Mouse (Mus musculus): Measurements from ENCODE around the gene Psme1. TPM values are rescaled to one million over a fixed set of nuclear protein-coding genes. Genes with fewer than 3 reads are reported as not detected.

Psme1 gene
- polyA plus RNA-seq, 1 experiment from 2014 or later: 200 TPM

DNA sequence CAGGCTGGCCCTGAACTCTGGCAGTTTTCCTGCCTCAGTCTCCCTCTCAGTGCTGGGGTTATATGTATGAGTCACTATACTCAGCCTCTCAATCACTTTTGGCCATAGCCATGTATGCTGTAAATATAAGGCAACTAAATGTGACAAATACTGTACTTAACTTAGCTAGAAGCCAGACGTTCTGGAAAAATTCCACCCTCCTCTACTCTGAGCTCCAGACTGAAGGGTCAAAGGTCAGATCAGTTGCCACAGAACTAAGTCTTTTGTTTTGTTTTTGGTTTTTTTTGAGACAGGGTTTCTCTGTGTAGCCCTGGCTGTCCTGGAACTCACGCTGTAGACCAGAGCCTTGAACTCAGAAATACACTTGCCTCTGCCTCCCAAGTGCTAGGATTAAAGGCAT, 38.0 kb downstream of the Psme1 start:
- Histone ChIP-seq H3K4me1 (replicated peaks; ENCODE audit: control insufficient read depth, insufficient read depth, low read length) (no peaks in the 10 kb centered on the region; the same call in 1 of the 2 replicates), H3K27ac (ENCODE audit: low read depth) (no peak overlapping the region), H3K27me3 (replicated peaks; ENCODE audit: control insufficient read depth, insufficient read depth, low read length) (no peaks in the 10 kb centered on the region), H3K4me2 (ENCODE audit: low read length) (no peak overlapping the region), H3K4me3 (ENCODE audit: low read depth, low read length) (no peak overlapping the region), H3K9me3 (ENCODE audit: control insufficient read depth, low read length) (no peaks in the 10 kb centered on the region), H3K9ac (ENCODE audit: low read length) (no peak overlapping the region), H3K36me3 (ENCODE audit: control insufficient read depth, insufficient read depth, low read length) (no peaks in the 10 kb centered on the region)
- DNase-seq (ENCODE audit: low spot score) (no peak), ATAC-seq (replicated peaks; ENCODE audit: low FRiP score, low TSS enrichment, low read depth) (no peak)
- 44% methylated on average over 2 of the region's 2 CpGs for WGBS

DNA sequence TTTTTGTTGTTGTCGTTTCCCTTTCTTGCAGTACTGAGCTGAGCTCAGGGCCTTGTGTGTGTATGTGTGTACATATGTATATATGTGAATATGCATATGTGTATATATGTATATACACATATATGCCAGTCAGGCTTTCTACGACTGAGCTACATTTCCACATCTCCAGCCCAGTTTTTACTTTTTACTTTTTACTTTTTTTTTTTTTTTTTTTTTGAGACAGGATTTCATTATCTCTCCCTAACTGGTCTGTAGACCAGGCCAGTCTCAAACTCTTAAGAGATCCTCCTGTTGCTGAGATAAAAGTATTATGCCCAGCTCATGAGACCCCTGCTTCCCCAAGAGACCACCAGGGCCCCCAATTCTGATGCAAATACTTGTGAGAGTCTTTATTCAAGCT, 38.9 kb downstream of the Psme1 start:
- ATAC-seq (replicated peaks; ENCODE audit: low FRiP score, low TSS enrichment, low read depth) (no peak), DNase-seq (ENCODE audit: low spot score) (no peak)
- no peak overlapping the region for H3K4me3 ChIP-seq (ENCODE audit: low read depth, low read length)
- no peak overlapping the region for H3K4me2 ChIP-seq (ENCODE audit: low read length)
- H3K4me1 ChIP-seq (replicated peaks; ENCODE audit: control insufficient read depth, insufficient read depth, low read length): no peaks in the 10 kb centered on the region; the same call in 1 of the 2 replicates
- no peak overlapping the region for H3K27ac ChIP-seq (ENCODE audit: low read depth)
- 81% methylated on average over 2 of the region's 2 CpGs for WGBS
- no peaks in the 10 kb centered on the region for H3K27me3 ChIP-seq (replicated peaks; ENCODE audit: control insufficient read depth, insufficient read depth, low read length)
- no peaks in the 10 kb centered on the region for H3K36me3 ChIP-seq (ENCODE audit: control insufficient read depth, insufficient read depth, low read length)
- no peak overlapping the region for H3K9ac ChIP-seq (ENCODE audit: low read length)
- H3K9me3 ChIP-seq (ENCODE audit: control insufficient read depth, low read length): no peaks in the 10 kb centered on the region

DNA sequence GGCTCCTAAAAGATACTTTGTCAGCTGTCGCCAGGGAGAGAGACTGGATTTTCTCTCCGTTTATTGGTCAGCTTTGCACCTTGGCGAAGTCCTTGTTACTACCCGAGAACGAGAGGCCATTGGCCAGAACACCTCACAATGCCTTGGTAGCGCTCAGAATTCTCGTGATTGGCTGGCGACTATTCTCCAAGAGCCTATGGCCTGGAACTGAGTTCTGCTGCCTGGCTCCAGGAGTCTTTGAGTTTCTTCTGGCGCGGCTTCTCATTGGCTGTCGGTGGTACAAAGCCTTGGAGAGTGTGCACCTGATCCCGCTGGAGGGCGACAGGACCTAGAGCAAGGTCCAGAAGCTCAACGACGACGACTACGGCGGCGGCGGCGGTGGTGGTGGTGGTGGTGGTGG, 39.9 kb downstream of the Psme1 start, which contains the start of gene Rec8:
TSS of gene Rec8 (plus strand) at position 216 of the 400 bp plus-strand sequence.
- Histone ChIP-seq H3K4me2 (ENCODE audit: low read length) (peak within 1 kb of the TSS; percentile 43), H3K36me3 (ENCODE audit: control insufficient read depth, insufficient read depth, low read length) (no peaks in the 10 kb centered on the region), H3K27me3 (replicated peaks; ENCODE audit: control insufficient read depth, insufficient read depth, low read length) (no peaks in the 10 kb centered on the region), H3K9ac (ENCODE audit: low read length) (no peak within 1 kb of the TSS), H3K4me3 (ENCODE audit: low read depth, low read length) (peak within 1 kb of the TSS; percentile 25), H3K27ac (ENCODE audit: low read depth) (no peak within 1 kb of the TSS), H3K9me3 (ENCODE audit: control insufficient read depth, low read length) (no peaks in the 10 kb centered on the region), H3K4me1 (replicated peaks; ENCODE audit: control insufficient read depth, insufficient read depth, low read length) (no peaks in the 10 kb centered on the region; the same call in 1 of the 2 replicates)
- peak; percentile 66 for DNase-seq (ENCODE audit: low spot score)
- peak; percentile 88 for ATAC-seq (replicated peaks; ENCODE audit: low FRiP score, low TSS enrichment, low read depth)
- WGBS: 8% methylated on average over 21 of the region's 21 CpGs

DNA sequence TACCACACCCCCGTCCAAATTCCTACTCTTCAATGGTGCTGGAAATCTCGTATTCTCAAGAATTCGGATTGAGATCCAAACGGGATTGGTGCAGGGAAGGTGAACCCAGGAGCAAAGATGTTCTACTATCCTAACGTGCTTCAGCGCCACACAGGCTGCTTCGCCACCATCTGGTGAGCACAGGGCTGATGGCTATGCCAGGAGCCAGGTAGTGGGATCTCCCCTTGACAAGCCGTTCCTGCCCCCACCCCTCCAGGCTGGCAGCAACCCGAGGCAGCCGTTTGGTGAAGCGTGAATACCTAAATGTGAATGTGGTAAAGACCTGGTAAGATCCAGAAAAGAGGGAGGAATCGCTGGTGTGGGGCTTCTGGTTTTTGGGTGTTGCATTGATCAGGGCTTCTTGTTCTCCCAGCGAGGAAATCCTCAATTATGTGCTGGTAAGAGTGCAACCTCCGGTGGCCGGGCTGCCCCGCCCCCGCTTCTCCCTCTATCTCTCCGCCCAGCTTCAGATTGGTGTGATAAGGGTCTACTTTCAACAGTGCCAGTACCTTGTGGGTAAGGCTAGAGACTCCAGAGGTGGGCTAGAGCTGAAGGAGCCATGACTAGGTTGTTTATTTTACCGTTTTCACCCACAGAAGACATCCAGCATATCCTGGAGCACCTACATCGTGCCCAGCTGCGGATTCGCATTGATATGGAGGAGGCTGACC, 40.7 kb downstream of the Psme1 start:
- Histone ChIP-seq H3K4me1 (replicated peaks; ENCODE audit: control insufficient read depth, insufficient read depth, low read length) (no peaks in the 10 kb centered on the region; the same call in 1 of the 2 replicates), H3K9me3 (ENCODE audit: control insufficient read depth, low read length) (no peaks in the 10 kb centered on the region), H3K4me2 (ENCODE audit: low read length) (peak overlapping the region; percentile 43), H3K36me3 (ENCODE audit: control insufficient read depth, insufficient read depth, low read length) (no peaks in the 10 kb centered on the region), H3K27me3 (replicated peaks; ENCODE audit: control insufficient read depth, insufficient read depth, low read length) (no peaks in the 10 kb centered on the region), H3K27ac (ENCODE audit: low read depth) (no peak overlapping the region), H3K4me3 (ENCODE audit: low read depth, low read length) (peak overlapping the region; percentile 25), H3K9ac (ENCODE audit: low read length) (no peak overlapping the region)
- DNase-seq (ENCODE audit: low spot score): no peak
- 43% methylated on average over 22 of the region's 22 CpGs for WGBS
- no peak for ATAC-seq (replicated peaks; ENCODE audit: low FRiP score, low TSS enrichment, low read depth)

DNA sequence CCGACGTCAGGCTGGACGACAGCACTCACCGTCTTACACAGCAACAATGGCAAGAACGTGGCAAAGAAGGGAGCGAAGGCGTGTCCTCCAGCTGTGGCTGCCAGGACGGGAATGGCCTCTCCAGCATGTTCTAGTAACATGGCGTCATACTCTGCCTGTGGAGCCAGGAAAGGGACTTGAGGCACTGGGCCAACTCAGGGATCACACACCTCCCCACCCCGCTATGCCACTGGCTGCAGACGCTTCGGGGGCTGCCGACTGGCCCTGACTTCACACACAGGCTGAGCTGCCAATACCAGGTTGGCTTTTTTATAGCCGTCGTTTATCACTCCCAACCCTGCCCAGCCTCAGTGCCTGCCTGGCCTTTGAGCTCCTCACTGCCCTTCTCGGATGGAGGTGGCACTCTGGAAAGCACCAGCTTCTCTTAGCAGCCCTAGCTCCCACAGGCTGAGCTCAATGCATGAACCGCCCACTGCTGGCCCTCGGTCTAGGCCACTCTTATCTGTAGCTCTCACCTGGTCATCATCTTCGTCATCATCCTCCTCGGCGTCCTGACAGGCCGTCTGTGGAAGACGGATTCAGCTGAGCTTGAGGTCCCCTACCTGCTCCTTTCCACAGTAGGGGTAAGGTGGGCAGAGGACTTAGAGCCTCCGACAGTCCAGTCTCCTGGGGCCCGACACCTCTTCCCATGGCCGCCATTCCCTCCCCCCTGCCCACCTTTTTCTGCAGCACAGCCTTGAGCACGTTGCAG, 50.3 kb downstream of the Psme1 start:
- Histone ChIP-seq H3K27ac (ENCODE audit: low read depth) (no peak overlapping the region), H3K9me3 (ENCODE audit: control insufficient read depth, low read length) (no peaks in the 10 kb centered on the region), H3K36me3 (ENCODE audit: control insufficient read depth, insufficient read depth, low read length) (peaks cover 93% of the 10 kb centered on the region), H3K4me3 (ENCODE audit: low read depth, low read length) (no peak overlapping the region), H3K27me3 (replicated peaks; ENCODE audit: control insufficient read depth, insufficient read depth, low read length) (no peaks in the 10 kb centered on the region), H3K4me1 (replicated peaks; ENCODE audit: control insufficient read depth, insufficient read depth, low read length) (no peaks in the 10 kb centered on the region), H3K4me2 (ENCODE audit: low read length) (no peak overlapping the region), H3K9ac (ENCODE audit: low read length) (no peak overlapping the region)
- ATAC-seq (replicated peaks; ENCODE audit: low FRiP score, low TSS enrichment, low read depth) (no peak), DNase-seq (ENCODE audit: low spot score) (no peak)
- WGBS: 81% methylated on average over 27 of the region's 27 CpGs

DNA sequence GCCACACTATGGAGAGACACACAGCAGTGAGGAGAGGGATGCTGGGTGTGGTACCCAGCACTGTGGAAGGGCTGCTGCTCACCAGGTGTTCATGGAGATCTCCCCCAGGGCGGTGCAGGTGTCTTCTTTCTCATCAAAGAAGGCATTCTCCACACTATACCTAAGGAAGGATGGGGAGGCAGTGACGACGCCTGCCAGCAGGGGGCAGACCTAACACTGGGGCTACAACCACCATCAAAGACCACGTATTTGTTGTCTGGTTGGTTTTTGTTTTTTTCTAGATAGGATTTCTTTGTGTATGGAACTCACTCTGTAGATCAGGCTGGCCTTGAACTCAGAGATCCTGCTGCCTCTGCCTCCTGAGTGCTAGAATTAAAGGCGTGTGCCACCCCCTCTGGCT, 51.4 kb downstream of the Psme1 start:
- Histone ChIP-seq H3K9me3 (ENCODE audit: control insufficient read depth, low read length) (no peaks in the 10 kb centered on the region), H3K27me3 (replicated peaks; ENCODE audit: control insufficient read depth, insufficient read depth, low read length) (no peaks in the 10 kb centered on the region), H3K9ac (ENCODE audit: low read length) (no peak overlapping the region), H3K36me3 (ENCODE audit: control insufficient read depth, insufficient read depth, low read length) (peaks cover 97% of the 10 kb centered on the region), H3K4me2 (ENCODE audit: low read length) (no peak overlapping the region), H3K27ac (ENCODE audit: low read depth) (no peak overlapping the region), H3K4me1 (replicated peaks; ENCODE audit: control insufficient read depth, insufficient read depth, low read length) (no peaks in the 10 kb centered on the region; the same call in 1 of the 2 replicates), H3K4me3 (ENCODE audit: low read depth, low read length) (no peak overlapping the region)
- no peak for ATAC-seq (replicated peaks; ENCODE audit: low FRiP score, low TSS enrichment, low read depth)
- 54% methylated on average over 5 of the region's 5 CpGs for WGBS
- DNase-seq (ENCODE audit: low spot score): peak; percentile 66

Other genes starting within 250 kb of the Psme1 start
- gene Dhrs4, start 99.4 kb upstream of the Psme1 start, polyA plus RNA-seq (2014; fragmentation: Nextera tagmentation; extraction: Ambion mirVana): 61.0 and 72.1 TPM in 2 replicates
- gene Carmil3, start 87.5 kb upstream of the Psme1 start, polyA plus RNA-seq (2014; fragmentation: Nextera tagmentation; extraction: Ambion mirVana): 2.5 and 3.3 TPM in 2 replicates
- gene Cpne6, start 67.7 kb upstream of the Psme1 start, polyA plus RNA-seq (2014; fragmentation: Nextera tagmentation; extraction: Ambion mirVana): 0.37 and 0.48 TPM in 2 replicates
- not detected in 2 replicates for gene Nrl, start 53.1 kb upstream of the Psme1 start, polyA plus RNA-seq (2014; fragmentation: Nextera tagmentation; extraction: Ambion mirVana)
- gene Pck2, start 37.9 kb upstream of the Psme1 start, polyA plus RNA-seq (2014; fragmentation: Nextera tagmentation; extraction: Ambion mirVana): 42.8 and 47.4 TPM in 2 replicates
- 70.9 and 71.5 TPM in 2 replicates for gene Dcaf11, start 18.1 kb upstream of the Psme1 start, polyA plus RNA-seq (2014; fragmentation: Nextera tagmentation; extraction: Ambion mirVana)
- gene A730061H03Rik, start 17.7 kb upstream of the Psme1 start, polyA plus RNA-seq (2014; fragmentation: Nextera tagmentation; extraction: Ambion mirVana): 0.64 and 0.81 TPM in 2 replicates
- 0.19 and 0.43 TPM in 2 replicates for gene Fitm1, start 2.5 kb upstream of the Psme1 start, polyA plus RNA-seq (2014; fragmentation: Nextera tagmentation; extraction: Ambion mirVana)
- gene Emc9, start 7.2 kb downstream of the Psme1 start, polyA plus RNA-seq (2014; fragmentation: Nextera tagmentation; extraction: Ambion mirVana): 6.3 and 7.0 TPM in 2 replicates
- gene Psme2, start 13.0 kb downstream of the Psme1 start, polyA plus RNA-seq (2014; fragmentation: Nextera tagmentation; extraction: Ambion mirVana): 331 and 332 TPM in 2 replicates
- gene Rnf31, start 13.6 kb downstream of the Psme1 start, polyA plus RNA-seq (2014; fragmentation: Nextera tagmentation; extraction: Ambion mirVana): 15.9 and 20.1 TPM in 2 replicates
- 8.9 and 9.1 TPM in 2 replicates for gene Irf9, start 25.4 kb downstream of the Psme1 start, polyA plus RNA-seq (2014; fragmentation: Nextera tagmentation; extraction: Ambion mirVana)
- gene Rec8, start 39.9 kb downstream of the Psme1 start, polyA plus RNA-seq (2014; fragmentation: Nextera tagmentation; extraction: Ambion mirVana): 6.2 and 8.1 TPM in 2 replicates
- gene Ipo4, start 57.8 kb downstream of the Psme1 start, polyA plus RNA-seq (2014; fragmentation: Nextera tagmentation; extraction: Ambion mirVana): 93.6 and 95.7 TPM in 2 replicates
- 1.6 and 1.9 TPM in 2 replicates for gene Gm49378, start 59.8 kb downstream of the Psme1 start, polyA plus RNA-seq (2014; fragmentation: Nextera tagmentation; extraction: Ambion mirVana)
- 112 and 114 TPM in 2 replicates for gene Tm9sf1, start 65.7 kb downstream of the Psme1 start, polyA plus RNA-seq (2014; fragmentation: Nextera tagmentation; extraction: Ambion mirVana)
- 1.7 and 1.9 TPM in 2 replicates for gene Tssk4, start 72.1 kb downstream of the Psme1 start, polyA plus RNA-seq (2014; fragmentation: Nextera tagmentation; extraction: Ambion mirVana)
- gene Mdp1, start 82.4 kb downstream of the Psme1 start, polyA plus RNA-seq (2014; fragmentation: Nextera tagmentation; extraction: Ambion mirVana): 53.8 and 58.9 TPM in 2 replicates
- gene Gmpr2, start 93.8 kb downstream of the Psme1 start, polyA plus RNA-seq (2014; fragmentation: Nextera tagmentation; extraction: Ambion mirVana): 53.5 and 62.5 TPM in 2 replicates
- 547 and 563 TPM in 2 replicates for gene Nedd8, start 94.0 kb downstream of the Psme1 start, polyA plus RNA-seq (2014; fragmentation: Nextera tagmentation; extraction: Ambion mirVana)
- gene Tinf2, start 103.7 kb downstream of the Psme1 start, polyA plus RNA-seq (2014; fragmentation: Nextera tagmentation; extraction: Ambion mirVana): 46.4 and 49.1 TPM in 2 replicates
- gene Tgm1, start 135.8 kb downstream of the Psme1 start, polyA plus RNA-seq (2014; fragmentation: Nextera tagmentation; extraction: Ambion mirVana): 1.3 and 1.6 TPM in 2 replicates
- 29.7 and 32.7 TPM in 2 replicates for gene Rabggta, start 144.1 kb downstream of the Psme1 start, polyA plus RNA-seq (2014; fragmentation: Nextera tagmentation; extraction: Ambion mirVana)
- 81.9 and 84.3 TPM in 2 replicates for gene Dhrs1, start 167.6 kb downstream of the Psme1 start, polyA plus RNA-seq (2014; fragmentation: Nextera tagmentation; extraction: Ambion mirVana)
- gene Nop9, start 167.6 kb downstream of the Psme1 start, polyA plus RNA-seq (2014; fragmentation: Nextera tagmentation; extraction: Ambion mirVana): 42.8 and 45.0 TPM in 2 replicates
- gene Cideb, start 180.3 kb downstream of the Psme1 start, polyA plus RNA-seq (2014; fragmentation: Nextera tagmentation; extraction: Ambion mirVana): 5.4 and 8.1 TPM in 2 replicates
- 0.08 and 0.65 TPM in 2 replicates for gene Ltb4r2, start 183.3 kb downstream of the Psme1 start, polyA plus RNA-seq (2014; fragmentation: Nextera tagmentation; extraction: Ambion mirVana)
- gene Ltb4r1, start 187.8 kb downstream of the Psme1 start, polyA plus RNA-seq (2014; fragmentation: Nextera tagmentation; extraction: Ambion mirVana): 0.30 and 0.38 TPM in 2 replicates
- gene Adcy4, start 206.0 kb downstream of the Psme1 start, polyA plus RNA-seq (2014; fragmentation: Nextera tagmentation; extraction: Ambion mirVana): 5.8 and 7.2 TPM in 2 replicates
- gene Ripk3, start 210.7 kb downstream of the Psme1 start, polyA plus RNA-seq (2014; fragmentation: Nextera tagmentation; extraction: Ambion mirVana): 48.5 and 51.7 TPM in 2 replicates
- gene Nfatc4, start 245.0 kb downstream of the Psme1 start, polyA plus RNA-seq (2014; fragmentation: Nextera tagmentation; extraction: Ambion mirVana): 34.3 and 37.4 TPM in 2 replicates

Data from intestine, embryonic 14.5 days (tissue).